Mouse (Mus musculus): ENCODE measurements around the gene Ripk4. TPM values are rescaled to one million over a fixed set of nuclear protein-coding genes. Genes with fewer than 3 reads are reported as not detected.

The Ripk4 gene
- total and polyA plus RNA-seq, 2 experiments from 2014 or later = 0.53 to 1.4 TPM

GRCm38 (mm10) chr16:97797212-97797611 is 33.6 kb upstream of the Ripk4 start:
- DNase-seq (ENCODE audit: low spot score) (no peak), ATAC-seq (no peak)
- H3K4me2 ChIP-seq (ENCODE audit: low read depth, low read length) = no peak overlapping the region
- H3K27ac ChIP-seq = no peak overlapping the region
- H3K4me3 ChIP-seq (ENCODE audit: low read length) = no peak overlapping the region
- TF ChIP-seq CTCF (IDR thresholded peaks at IDR 0.05; ENCODE audit: low read depth) = no peak
- no peaks in the 10 kb centered on the region for H3K4me1 ChIP-seq (ENCODE audit: insufficient read depth, low read length)
- no peaks in the 10 kb centered on the region for H3K9me3 ChIP-seq (ENCODE audit: low read length)
- 86% methylated on average over 3 of the region's 3 CpGs for WGBS
- H3K36me3 ChIP-seq (ENCODE audit: insufficient read depth, low read length) = peaks cover 54% of the 10 kb centered on the region
- H3K9ac ChIP-seq (replicated peaks; ENCODE audit: low read length) = no peak overlapping the region
- no peaks in the 10 kb centered on the region for H3K27me3 ChIP-seq (ENCODE audit: insufficient read depth, low read length)

GRCm38 (mm10) chr16:97794256-97794655 is 30.7 kb upstream of the Ripk4 start:
- no peak overlapping the region for H3K9ac ChIP-seq (replicated peaks; ENCODE audit: low read length)
- H3K4me2 ChIP-seq (ENCODE audit: low read depth, low read length) = no peak overlapping the region
- no peak overlapping the region for H3K27ac ChIP-seq
- DNase-seq (ENCODE audit: low spot score) (no peak), ATAC-seq (no peak)
- no peaks in the 10 kb centered on the region for H3K9me3 ChIP-seq (ENCODE audit: low read length)
- no peaks in the 10 kb centered on the region for H3K4me1 ChIP-seq (ENCODE audit: insufficient read depth, low read length)
- no peak for TF ChIP-seq CTCF (IDR thresholded peaks at IDR 0.05; ENCODE audit: low read depth)
- H3K4me3 ChIP-seq (ENCODE audit: low read length) = no peak overlapping the region
- peaks cover 51% of the 10 kb centered on the region for H3K36me3 ChIP-seq (ENCODE audit: insufficient read depth, low read length)
- H3K27me3 ChIP-seq (ENCODE audit: insufficient read depth, low read length) = no peaks in the 10 kb centered on the region
- WGBS = 95% methylated on average over 6 of the region's 6 CpGs

DNA sequence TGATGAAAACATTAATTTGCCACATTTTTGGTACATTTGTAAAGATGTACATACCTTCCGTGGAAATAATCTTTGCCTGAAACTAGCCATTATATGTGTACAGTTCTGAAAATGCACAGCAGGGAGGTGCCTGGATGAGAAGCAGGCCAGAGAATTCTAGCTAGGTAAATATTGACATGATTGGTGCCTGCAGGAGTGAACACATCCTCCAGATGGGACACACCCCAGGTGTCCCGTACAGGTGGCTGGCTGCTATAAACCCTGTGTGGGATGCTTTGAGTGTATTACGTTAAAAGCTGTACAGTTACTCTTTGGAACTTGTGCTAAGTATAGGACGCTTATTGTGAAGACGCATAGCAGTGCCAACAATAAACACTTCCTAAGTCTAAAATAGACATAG is 19.5 kb upstream of the Ripk4 start:
- no peaks in the 10 kb centered on the region for H3K9me3 ChIP-seq (ENCODE audit: low read length)
- H3K4me1 ChIP-seq (ENCODE audit: insufficient read depth, low read length) = no peaks in the 10 kb centered on the region
- H3K27me3 ChIP-seq (ENCODE audit: insufficient read depth, low read length) = no peaks in the 10 kb centered on the region
- no peaks in the 10 kb centered on the region for H3K36me3 ChIP-seq (ENCODE audit: insufficient read depth, low read length)
- TF ChIP-seq CTCF (IDR thresholded peaks at IDR 0.05; ENCODE audit: low read depth) = no peak
- ATAC-seq (no peak), DNase-seq (ENCODE audit: low spot score) (no peak)
- H3K4me2 ChIP-seq (ENCODE audit: low read depth, low read length) = no peak overlapping the region
- H3K4me3 ChIP-seq (ENCODE audit: low read length) = no peak overlapping the region
- WGBS = 84% methylated on average over 5 of the region's 5 CpGs
- no peak overlapping the region for H3K27ac ChIP-seq
- H3K9ac ChIP-seq (replicated peaks; ENCODE audit: low read length) = no peak overlapping the region

DNA sequence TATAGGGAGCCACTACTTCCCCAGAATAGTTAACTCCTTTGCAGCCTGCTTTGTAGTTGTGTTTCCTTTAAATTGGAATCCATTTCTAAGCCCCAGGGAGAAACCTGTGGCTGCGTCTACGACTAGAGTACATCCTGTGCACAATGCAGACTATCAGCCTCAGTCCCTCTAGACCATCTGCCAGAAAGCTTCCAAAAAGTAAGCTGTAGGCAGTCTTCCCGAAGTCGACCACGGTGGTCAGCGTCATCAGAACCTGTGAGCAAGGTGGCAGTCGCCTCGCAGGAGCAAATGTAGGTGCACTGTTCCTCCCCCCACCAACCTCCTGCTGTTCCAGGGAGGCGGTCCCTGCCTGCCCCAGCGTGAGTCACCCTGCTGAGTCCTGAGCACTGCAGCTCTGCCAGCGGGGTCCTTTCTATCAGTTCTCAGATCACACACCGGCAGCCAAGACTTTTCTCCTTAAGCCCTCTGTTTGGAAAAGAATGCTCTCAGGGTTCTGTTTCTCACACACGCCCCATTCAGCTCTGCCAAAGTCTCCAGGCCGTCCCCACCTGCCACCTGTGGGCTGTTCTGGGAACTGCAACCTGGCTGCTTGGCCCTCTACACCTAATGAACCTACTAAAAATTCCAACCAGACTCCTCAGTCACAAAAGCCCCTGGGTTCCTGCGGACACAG is 14.9 kb upstream of the Ripk4 start:
- H3K4me3 ChIP-seq (ENCODE audit: low read length) = no peak overlapping the region
- WGBS = 27% methylated on average over 15 of the region's 15 CpGs
- TF ChIP-seq CTCF (IDR thresholded peaks at IDR 0.05; ENCODE audit: low read depth) = peak; percentile 89
- no peaks in the 10 kb centered on the region for H3K36me3 ChIP-seq (ENCODE audit: insufficient read depth, low read length)
- DNase-seq (ENCODE audit: low spot score) (peak; percentile 81), ATAC-seq (peak; percentile 72)
- no peak overlapping the region for H3K9ac ChIP-seq (replicated peaks; ENCODE audit: low read length)
- peak overlapping the region; percentile 46 for H3K4me2 ChIP-seq (ENCODE audit: low read depth, low read length)
- H3K27ac ChIP-seq = no peak overlapping the region
- H3K9me3 ChIP-seq (ENCODE audit: low read length) = no peaks in the 10 kb centered on the region
- H3K4me1 ChIP-seq (ENCODE audit: insufficient read depth, low read length) = no peaks in the 10 kb centered on the region
- H3K27me3 ChIP-seq (ENCODE audit: insufficient read depth, low read length) = no peaks in the 10 kb centered on the region

- 22% methylated on average over 3 of the region's 3 CpGs for WGBS
- H3K27ac ChIP-seq = no peak overlapping the region
- H3K4me2 ChIP-seq (ENCODE audit: low read depth, low read length) = no peak overlapping the region
- DNase-seq (ENCODE audit: low spot score) = no peak
- peaks cover 6% of the 10 kb centered on the region; the same call in 1 of the 2 replicates for H3K4me1 ChIP-seq (ENCODE audit: insufficient read depth, low read length)
- H3K9ac ChIP-seq (replicated peaks; ENCODE audit: low read length) = no peak overlapping the region
- no peaks in the 10 kb centered on the region for H3K9me3 ChIP-seq (ENCODE audit: low read length)
- H3K4me3 ChIP-seq (ENCODE audit: low read length) = no peak overlapping the region
- no peaks in the 10 kb centered on the region for H3K36me3 ChIP-seq (ENCODE audit: insufficient read depth, low read length)
- peaks cover 43% of the 10 kb centered on the region for H3K27me3 ChIP-seq (ENCODE audit: insufficient read depth, low read length)
- TF ChIP-seq CTCF (IDR thresholded peaks at IDR 0.05; ENCODE audit: low read depth) = no peak
- ATAC-seq = no peak
Measured at GRCm38 (mm10) chr16:97766501-97766900, 2.9 kb upstream of the Ripk4 start.

DNA sequence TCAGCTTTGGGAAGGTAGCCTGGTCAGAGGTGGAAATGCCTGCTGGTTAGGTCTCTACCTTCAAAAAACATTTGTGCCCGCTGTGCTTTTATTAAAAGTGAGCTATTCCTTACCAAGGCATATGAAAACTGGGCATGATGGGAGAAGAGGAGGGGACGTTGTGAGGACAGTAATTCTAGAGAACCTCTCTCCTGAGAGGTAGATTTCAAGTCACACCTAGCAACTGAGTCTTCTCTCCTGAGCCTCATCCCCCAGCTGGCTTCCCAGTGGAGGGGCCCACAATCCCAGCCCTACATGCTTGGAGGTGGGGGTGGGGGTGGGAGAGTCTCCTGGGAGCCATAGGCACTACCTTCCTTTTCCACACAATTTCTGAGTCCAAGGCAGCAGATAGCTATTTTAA is 1.0 kb upstream of the Ripk4 start:
- TF ChIP-seq CTCF (IDR thresholded peaks at IDR 0.05; ENCODE audit: low read depth) = no peak
- peaks cover 6% of the 10 kb centered on the region; the same call in 1 of the 2 replicates for H3K4me1 ChIP-seq (ENCODE audit: insufficient read depth, low read length)
- no peak overlapping the region for H3K9ac ChIP-seq (replicated peaks; ENCODE audit: low read length)
- H3K4me2 ChIP-seq (ENCODE audit: low read depth, low read length) = no peak overlapping the region
- DNase-seq (ENCODE audit: low spot score) (no peak), ATAC-seq (no peak)
- peaks cover 51% of the 10 kb centered on the region for H3K27me3 ChIP-seq (ENCODE audit: insufficient read depth, low read length)
- no peaks in the 10 kb centered on the region for H3K9me3 ChIP-seq (ENCODE audit: low read length)
- WGBS = 61% methylated on average over 2 of the region's 2 CpGs
- no peak overlapping the region for H3K27ac ChIP-seq
- H3K36me3 ChIP-seq (ENCODE audit: insufficient read depth, low read length) = no peaks in the 10 kb centered on the region
- no peak overlapping the region for H3K4me3 ChIP-seq (ENCODE audit: low read length)

DNA sequence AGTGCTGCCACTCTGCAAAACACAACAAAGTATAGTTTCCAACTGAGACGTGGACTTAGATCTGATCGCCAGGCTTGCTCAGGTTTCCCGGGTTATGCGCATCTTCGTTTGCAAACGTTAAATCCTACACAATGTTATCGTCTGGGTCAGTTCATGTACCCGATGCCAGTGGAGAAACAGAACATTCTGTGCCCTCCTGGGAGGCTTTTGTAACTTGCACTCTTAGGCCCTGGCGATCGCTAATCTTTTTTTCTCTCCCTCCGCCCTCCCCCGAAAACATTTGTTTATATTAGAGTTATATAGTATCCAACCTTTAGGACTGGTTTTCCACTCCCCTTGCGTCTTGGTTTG is 378 bp upstream of the Ripk4 start:
- Histone ChIP-seq H3K4me2 (ENCODE audit: low read depth, low read length) (peak overlapping the region; percentile 62), H3K4me1 (ENCODE audit: insufficient read depth, low read length) (peaks cover 6% of the 10 kb centered on the region; the same call in 1 of the 2 replicates), H3K9me3 (ENCODE audit: low read length) (no peaks in the 10 kb centered on the region), H3K9ac (replicated peaks; ENCODE audit: low read length) (no peak overlapping the region), H3K27ac (no peak overlapping the region), H3K27me3 (ENCODE audit: insufficient read depth, low read length) (peaks cover 51% of the 10 kb centered on the region), H3K36me3 (ENCODE audit: insufficient read depth, low read length) (no peaks in the 10 kb centered on the region), H3K4me3 (ENCODE audit: low read length) (peak overlapping the region; percentile 33)
- no peak for ATAC-seq
- TF ChIP-seq CTCF (IDR thresholded peaks at IDR 0.05; ENCODE audit: low read depth) = no peak
- no peak for DNase-seq (ENCODE audit: low spot score)
- 9% methylated on average over 13 of the region's 13 CpGs for WGBS
